7 mouse cellular contexts compared by ENCODE assay signal in the genomic region with DNA sequence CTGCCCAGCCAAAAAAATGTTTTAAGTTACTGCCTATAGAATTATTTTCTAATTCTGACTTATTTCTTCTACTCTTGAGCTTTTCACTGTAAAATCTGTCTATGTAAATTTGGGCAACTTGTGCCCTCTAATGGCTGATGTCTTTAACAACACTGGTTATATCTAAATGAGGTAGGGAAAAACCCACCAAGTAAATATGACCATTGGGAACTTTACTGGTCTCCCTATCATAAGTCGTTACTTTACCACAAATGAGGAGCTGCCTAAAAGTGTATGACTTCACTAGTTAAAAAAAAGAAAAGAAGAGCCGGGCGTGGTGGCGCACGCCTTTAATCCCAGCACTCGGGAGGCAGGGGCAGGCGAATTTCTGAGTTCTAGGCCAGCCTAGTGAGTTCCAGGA. TPM values are rescaled to one million over a fixed set of nuclear protein-coding genes. Genes with fewer than 3 reads are reported as not detected.
DNase-seq lines count a peak whose midpoint lies in the region; ATAC-seq and TF ChIP-seq lines count a peak whose summit lies in the region.

No protein-coding gene starts in this region.

- no peaks in the 10 kb centered on the region for H3K9me3 ChIP-seq in lung, embryonic 16.5 days (ENCODE audit: control insufficient read depth, low read length)
- H3K9me3 ChIP-seq in hindbrain, embryonic 15.5 days = no peaks in the 10 kb centered on the region
- H3K9me3 ChIP-seq in midbrain, postnatal 0 days (ENCODE audit: low read length) = no peaks in the 10 kb centered on the region

- 58% methylated on average over 7 of the region's 7 CpGs for WGBS in lung, embryonic 16.5 days
- 78% methylated on average over 7 of the region's 7 CpGs for WGBS in hindbrain, embryonic 15.5 days
- WGBS in midbrain, postnatal 0 days = 65% methylated on average over 7 of the region's 7 CpGs

- H3K4me1 ChIP-seq in lung, embryonic 16.5 days (replicated peaks; ENCODE audit: control insufficient read depth, insufficient read depth, low read length) = peaks cover 20% of the 10 kb centered on the region
- H3K4me1 ChIP-seq in hindbrain, embryonic 15.5 days (replicated peaks) = peaks cover 55% of the 10 kb centered on the region
- H3K4me1 ChIP-seq in midbrain, postnatal 0 days (ENCODE audit: insufficient read depth, low read length) = peaks cover 3% of the 10 kb centered on the region; the same call in 1 of the 2 replicates

- peak overlapping the region; percentile 56 for H3K4me2 ChIP-seq in lung, embryonic 16.5 days (ENCODE audit: low read depth, low read length)
- peak overlapping the region; percentile 57 for H3K4me2 ChIP-seq in hindbrain, embryonic 15.5 days
- peak overlapping the region; percentile 48 for H3K4me2 ChIP-seq in midbrain, postnatal 0 days (ENCODE audit: low read depth, low read length, poor library complexity, severe bottlenecking)

- peak; percentile 59 for TF ChIP-seq CTCF in midbrain, postnatal 0 days (IDR thresholded peaks at IDR 0.05)

- peak overlapping the region; percentile 38 for H3K4me3 ChIP-seq in lung, embryonic 16.5 days (ENCODE audit: low read length)
- peak overlapping the region; percentile 96 for H3K4me3 ChIP-seq in hindbrain, embryonic 15.5 days
- H3K4me3 ChIP-seq in midbrain, postnatal 0 days (ENCODE audit: low read depth, low read length) = peak overlapping the region; percentile 57

- peaks cover 37% of the 10 kb centered on the region for H3K36me3 ChIP-seq in lung, embryonic 16.5 days (ENCODE audit: control insufficient read depth, insufficient read depth, low read length)
- peaks cover 30% of the 10 kb centered on the region for H3K36me3 ChIP-seq in hindbrain, embryonic 15.5 days
- H3K36me3 ChIP-seq in midbrain, postnatal 0 days (ENCODE audit: insufficient read depth, low read length) = peaks cover 22% of the 10 kb centered on the region

- no peak overlapping the region for H3K27ac ChIP-seq in lung, embryonic 16.5 days (ENCODE audit: low read length)
- no peak overlapping the region for H3K27ac ChIP-seq in hindbrain, embryonic 15.5 days (replicated peaks)
- H3K27ac ChIP-seq in midbrain, postnatal 0 days (ENCODE audit: low read depth, low read length) = no peak overlapping the region

- no peak for DNase-seq in lung, postnatal 4 days
- peak; percentile 44 for DNase-seq in c-Kit-positive CD71-negative TER-119-negative erythroid progenitor cells, embryonic 14.5 days (ENCODE audit: low read depth)
- peak; percentile 61 for DNase-seq in midbrain, postnatal 0 days (ENCODE audit: low spot score)
- no peak for DNase-seq in thymus, postnatal 25 days
- DNase-seq in ovary, adult 18-20 months (ENCODE audit: low spot score) = no peak

- no peak for ATAC-seq in lung, embryonic 16.5 days (ENCODE audit: low read depth)
- no peak for ATAC-seq in hindbrain, embryonic 15.5 days (ENCODE audit: low FRiP score, low read depth)
- no peak for ATAC-seq in midbrain, postnatal 0 days (ENCODE audit: low FRiP score)

- H3K27me3 ChIP-seq in lung, embryonic 16.5 days (ENCODE audit: control insufficient read depth, insufficient read depth, low read depth, low read length) = no peaks in the 10 kb centered on the region
- no peaks in the 10 kb centered on the region for H3K27me3 ChIP-seq in hindbrain, embryonic 15.5 days
- no peaks in the 10 kb centered on the region for H3K27me3 ChIP-seq in midbrain, postnatal 0 days (ENCODE audit: insufficient read depth, low read length)

- 0 out of 2 replicates have a peak overlapping the region, but pooled peaks have one; percentile 32 for H3K9ac ChIP-seq in lung, embryonic 16.5 days (ENCODE audit: low read length)
- 0 out of 2 replicates have a peak overlapping the region, but pooled peaks have one; percentile 22 for H3K9ac ChIP-seq in hindbrain, embryonic 15.5 days
- H3K9ac ChIP-seq in midbrain, postnatal 0 days (replicated peaks; ENCODE audit: low read length, poor library complexity, severe bottlenecking) = no peak overlapping the region

RNA-seq across cellular contexts. Expression of gene H3f3a, which starts 2.8 kb away (rescaled TPM):
- polyA plus RNA-seq in lung, embryonic 16.5 days (2015; fragmentation: Nextera tagmentation; extraction: Ambion mirVana) = 2,527 and 2,659 TPM in 2 replicates
- 2,665 and 2,688 TPM in 2 replicates for polyA plus RNA-seq in hindbrain, embryonic 15.5 days (2015; fragmentation: Nextera tagmentation; extraction: Ambion mirVana)
- 1,783 and 3,084 TPM in 2 replicates for total RNA-seq in midbrain, postnatal 0 days (2014; rRNA removed)
- 1,997 and 2,039 TPM in 2 replicates for polyA plus RNA-seq in midbrain, postnatal 0 days (2015; fragmentation: Nextera tagmentation; extraction: Ambion mirVana)

RNA-seq across cellular contexts. Expression of gene Sde2, which starts 40.0 kb away (rescaled TPM):
- polyA plus RNA-seq in lung, embryonic 16.5 days (2015; fragmentation: Nextera tagmentation; extraction: Ambion mirVana) = 33.0 and 38.3 TPM in 2 replicates
- polyA plus RNA-seq in hindbrain, embryonic 15.5 days (2015; fragmentation: Nextera tagmentation; extraction: Ambion mirVana) = 26.6 and 29.3 TPM in 2 replicates
- 12.8 and 15.3 TPM in 2 replicates for total RNA-seq in midbrain, postnatal 0 days (2014; rRNA removed)
- polyA plus RNA-seq in midbrain, postnatal 0 days (2015; fragmentation: Nextera tagmentation; extraction: Ambion mirVana) = 20.7 and 24.2 TPM in 2 replicates

Comparison
In these comparisons a context has a peak if more than half of its experiments do, and no peak if none do; other contexts are left out.
1. H3K4me3 ChIP-seq: peak in every context shown above with its lines; median percentile 96 in hindbrain, embryonic 15.5 days; 57 in midbrain, postnatal 0 days; 38 in lung, embryonic 16.5 days.
2. DNase-seq: peak in c-Kit-positive CD71-negative TER-119-negative erythroid progenitor cells, embryonic 14.5 days (single experiment) and midbrain, postnatal 0 days (single experiment); none in lung, postnatal 4 days (0 of 2), thymus, postnatal 25 days (single experiment) and ovary, adult 18-20 months (single experiment).
3. Peak in every context shown above with its lines, with median percentiles within 50 percentile points of each other: H3K4me2 ChIP-seq.